Comparison of ENCODE assay signal across 13 mouse cellular contexts in the genomic region with DNA sequence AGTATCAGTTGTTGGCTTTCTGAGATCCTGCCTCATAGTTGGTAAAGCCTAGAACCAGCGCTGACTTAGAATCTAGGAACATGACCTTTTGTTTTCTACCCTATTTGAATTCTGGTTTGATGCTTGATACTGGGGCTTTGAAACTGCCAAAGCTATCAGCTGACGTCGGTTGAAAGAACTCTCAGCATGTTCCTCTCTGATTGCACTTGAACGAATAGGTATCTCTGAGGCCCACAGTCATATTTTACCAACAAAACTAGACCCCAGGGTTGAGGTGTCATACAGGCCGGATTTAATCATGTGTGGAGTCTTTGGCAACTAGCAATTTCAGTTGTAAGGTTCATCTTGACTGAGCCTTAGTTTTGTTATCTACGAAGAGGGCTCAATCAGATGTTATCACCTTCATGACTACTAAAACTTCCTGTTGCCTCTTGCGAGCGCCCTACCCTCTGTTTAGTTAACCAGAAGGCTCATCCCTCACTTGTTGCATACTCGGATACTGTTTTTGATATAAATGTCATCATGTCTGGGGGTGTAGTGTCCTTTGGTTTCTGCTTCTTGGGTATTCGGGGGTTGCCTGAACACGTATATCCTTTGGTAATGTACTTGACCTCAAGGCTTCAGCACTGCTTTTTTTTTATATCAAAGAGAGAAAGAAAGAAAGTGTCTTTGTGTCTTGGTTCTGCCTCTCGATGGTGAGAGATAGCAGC. TPM values are rescaled to one million over a fixed set of nuclear protein-coding genes. Genes with fewer than 3 reads are reported as not detected.
DNase-seq lines count a peak whose midpoint lies in the region; ATAC-seq and TF ChIP-seq lines count a peak whose summit lies in the region.
"Had no signal": no experiment of that assay in that cellular context is flagged by ENCODE, and none has a peak within 500 bp of the region (broad histone marks: within the 10 kb centered on the region; RNA-seq: fewer than 3 reads in every experiment).

No protein-coding gene starts in this region.

- peak overlapping the region; percentile 26 for H3K27ac ChIP-seq in liver, adult 2 months (replicated peaks; ENCODE audit: insufficient read depth, low read depth, low read length)
- H3K27ac ChIP-seq: neural tube, embryonic 12.5 days had no signal

- DNase-seq in heart, adult 11 months: peak; percentile 87
- DNase-seq in heart, adult 9 months (ENCODE audit: low spot score in 2 of 2): no peak
- no peak for DNase-seq in liver, adult 2 months (ENCODE audit: extremely low read depth, low read depth, low spot score)
- no peak for DNase-seq in liver
- DNase-seq in left cerebral cortex, adult 8-10 months (ENCODE audit: low spot score in 2 of 2): no peak
- no peak for DNase-seq in urinary bladder, postnatal 4 days (ENCODE audit: low spot score in 2 of 2)
- DNase-seq: B cell, adult 2 months; cerebellum, adult 18-20 months had no signal

- TF ChIP-seq CTCF in liver, adult 2 months (IDR thresholded peaks at IDR 0.05; ENCODE audit: low read depth, low read length): no peak

- no peak for TF ChIP-seq POLR2A in liver, adult 2 months (IDR thresholded peaks at IDR 0.05; ENCODE audit: extremely low read depth, insufficient read depth, low read length)

- H3K4me1 ChIP-seq in liver, adult 2 months (ENCODE audit: control insufficient read depth, insufficient read depth, low read length): peaks cover 8% of the 10 kb centered on the region
- H3K4me1 ChIP-seq: neural tube, embryonic 12.5 days had no signal

- H3K9ac ChIP-seq in liver, adult 2 months (ENCODE audit: low read depth, low read length): no peak overlapping the region
- H3K9ac ChIP-seq: neural tube, embryonic 12.5 days had no signal

- no peak overlapping the region for H3K4me3 ChIP-seq in liver, adult 2 months (ENCODE audit: insufficient read depth, low read depth, low read length)
- H3K4me3 ChIP-seq: neural tube, embryonic 12.5 days had no signal

- peaks cover 8% of the 10 kb centered on the region for H3K36me3 ChIP-seq in liver, adult 2 months (ENCODE audit: control insufficient read depth, insufficient read depth, low read length)

- H3K27me3 ChIP-seq in liver, adult 2 months (ENCODE audit: control insufficient read depth, insufficient read depth, low read length): no peaks in the 10 kb centered on the region
- H3K27me3 ChIP-seq: neural tube, embryonic 12.5 days had no signal

- ATAC-seq in activated CD4-positive, CD25-positive, alpha-beta regulatory T cell, adult 4 months: peak; percentile 60
- peak; percentile 18; the same call in 1 of the 2 replicates for ATAC-seq in megakaryocyte progenitor cell, adult 5-6 weeks (replicated peaks; ENCODE audit: poor library complexity)

- 69% methylated on average over 12 of the region's 12 CpGs for WGBS in liver, adult 2 months

- H3K79me2 ChIP-seq in liver, adult 2 months (ENCODE audit: control insufficient read depth, insufficient read depth, low read length): peaks cover 19% of the 10 kb centered on the region; the same call in 1 of the 2 replicates

RNA-seq across cellular contexts. Expression of gene Castor1, which starts 14.9 kb away (rescaled TPM):
- total RNA-seq in liver, adult 2 months (2014; rRNA removed): 1.4 and 1.7 TPM in 2 replicates
- polyA plus RNA-seq in liver, adult 2 months (2012; rRNA removed): 2.3 and 2.5 TPM in 2 replicates
- polyA plus RNA-seq in activated CD4-positive, CD25-positive, alpha-beta regulatory T cell, adult 4 months (2017; shearing (Covaris generic)): 10 to 100 TPM; 37.5 to 42.0 TPM
- total RNA-seq in megakaryocyte progenitor cell, adult 5-6 weeks (2015): 0.59 and 0.61 TPM in 2 replicates
- total RNA-seq in megakaryocyte progenitor cell, adult 5-6 weeks (2017): 0.42 and 0.47 TPM in 2 replicates
- total RNA-seq in left cerebral cortex, adult 8-10 months (2022): 1 to 10 TPM; 3.1 to 5.9 (median 4.4) TPM

RNA-seq across cellular contexts. Expression of gene Tbc1d10a, which starts 16.6 kb away (rescaled TPM):
- 23.4 and 23.6 TPM in 2 replicates for total RNA-seq in liver, adult 2 months (2014; rRNA removed)
- polyA plus RNA-seq in liver, adult 2 months (2012; rRNA removed): 18.5 and 22.9 TPM in 2 replicates
- 10 to 100 TPM; 23.8 to 25.6 TPM for polyA plus RNA-seq in activated CD4-positive, CD25-positive, alpha-beta regulatory T cell, adult 4 months (2017; shearing (Covaris generic))
- 1.9 and 2.7 TPM in 2 replicates for total RNA-seq in megakaryocyte progenitor cell, adult 5-6 weeks (2015)
- total RNA-seq in megakaryocyte progenitor cell, adult 5-6 weeks (2017): 4.3 and 8.0 TPM in 2 replicates
- total RNA-seq in left cerebral cortex, adult 8-10 months (2022): 10 to 100 TPM; 24.1 to 33.2 (median 28.3) TPM

RNA-seq across cellular contexts. Expression of gene Osm, which starts 33.1 kb away (rescaled TPM):
- total RNA-seq in liver, adult 2 months (2014; rRNA removed): 0.47 TPM in 1 of 2 replicates, not detected in the other
- not detected in 2 replicates for polyA plus RNA-seq in liver, adult 2 months (2012; rRNA removed)
- polyA plus RNA-seq in activated CD4-positive, CD25-positive, alpha-beta regulatory T cell, adult 4 months (2017; shearing (Covaris generic)): 10 to 100 TPM; 18.0 to 19.8 TPM
- total RNA-seq in megakaryocyte progenitor cell, adult 5-6 weeks (2015): 11.4 and 20.2 TPM in 2 replicates
- total RNA-seq in megakaryocyte progenitor cell, adult 5-6 weeks (2017): 8.4 and 26.8 TPM in 2 replicates
- total RNA-seq in left cerebral cortex, adult 8-10 months (2022): under 1 TPM in 2 of 4 experiments, not detected in 2; 0.53 to 0.55 TPM
- total RNA-seq: gastrocnemius, postnatal 36 days; layer of hippocampus, postnatal 10 days had no signal
- polyA plus RNA-seq: neural tube, embryonic 12.5 days had no signal

RNA-seq across cellular contexts. Expression of gene Sf3a1, which starts 43.0 kb away (rescaled TPM):
- 4.3 and 4.6 TPM in 2 replicates for total RNA-seq in liver, adult 2 months (2014; rRNA removed)
- polyA plus RNA-seq in liver, adult 2 months (2012; rRNA removed): 10.0 and 12.2 TPM in 2 replicates
- 10 to 100 TPM; 49.6 to 53.0 TPM for polyA plus RNA-seq in activated CD4-positive, CD25-positive, alpha-beta regulatory T cell, adult 4 months (2017; shearing (Covaris generic))
- 64.8 and 65.7 TPM in 2 replicates for total RNA-seq in megakaryocyte progenitor cell, adult 5-6 weeks (2015)
- total RNA-seq in megakaryocyte progenitor cell, adult 5-6 weeks (2017): 35.3 and 40.0 TPM in 2 replicates
- total RNA-seq in left cerebral cortex, adult 8-10 months (2022): 10 to 100 TPM; 57.1 to 70.2 (median 61.6) TPM

RNA-seq across cellular contexts. Expression of gene Ccdc157, which starts 43.1 kb away (rescaled TPM):
- total RNA-seq in liver, adult 2 months (2014; rRNA removed): 4.0 and 4.5 TPM in 2 replicates
- 6.5 and 9.3 TPM in 2 replicates for polyA plus RNA-seq in liver, adult 2 months (2012; rRNA removed)
- polyA plus RNA-seq in activated CD4-positive, CD25-positive, alpha-beta regulatory T cell, adult 4 months (2017; shearing (Covaris generic)): 1 to 10 TPM; 1.4 to 2.7 TPM
- 0.44 and 0.54 TPM in 2 replicates for total RNA-seq in megakaryocyte progenitor cell, adult 5-6 weeks (2015)
- 0.67 and 0.95 TPM in 2 replicates for total RNA-seq in megakaryocyte progenitor cell, adult 5-6 weeks (2017)
- total RNA-seq in left cerebral cortex, adult 8-10 months (2022): 10 to 100 TPM; 19.3 to 21.1 (median 19.9) TPM
